Mouse (Mus musculus) cortical plate, adult 2 months (tissue): ENCODE measurements at regions not wholly inside any gene's neighbourhood (a gene's known extent, or its start where the extent isn't known, plus 50 kb on each side); places are given as distances from the start of the nearest gene placed in this dataset.

Experiments used
- CTCF ChIP-seq: fragments of 200-500 bp; IDR thresholded peaks from 2 replicates; pipeline ENCODE4 v1.5.1; 2011; ENCODE audit warnings: mild to moderate bottlenecking, control low read depth, low read length; ENCODE audit not compliant: insufficient read depth; ENCODE audit errors: extremely low read depth
- POLR2A ChIP-seq: fragments of 200-500 bp; IDR thresholded peaks from 2 replicates; pipeline ENCODE4 v1.6.1; 2011; ENCODE audit warnings: mild to moderate bottlenecking, low read length, control low read depth; ENCODE audit not compliant: insufficient read depth; ENCODE audit errors: extremely low read depth

DNA sequence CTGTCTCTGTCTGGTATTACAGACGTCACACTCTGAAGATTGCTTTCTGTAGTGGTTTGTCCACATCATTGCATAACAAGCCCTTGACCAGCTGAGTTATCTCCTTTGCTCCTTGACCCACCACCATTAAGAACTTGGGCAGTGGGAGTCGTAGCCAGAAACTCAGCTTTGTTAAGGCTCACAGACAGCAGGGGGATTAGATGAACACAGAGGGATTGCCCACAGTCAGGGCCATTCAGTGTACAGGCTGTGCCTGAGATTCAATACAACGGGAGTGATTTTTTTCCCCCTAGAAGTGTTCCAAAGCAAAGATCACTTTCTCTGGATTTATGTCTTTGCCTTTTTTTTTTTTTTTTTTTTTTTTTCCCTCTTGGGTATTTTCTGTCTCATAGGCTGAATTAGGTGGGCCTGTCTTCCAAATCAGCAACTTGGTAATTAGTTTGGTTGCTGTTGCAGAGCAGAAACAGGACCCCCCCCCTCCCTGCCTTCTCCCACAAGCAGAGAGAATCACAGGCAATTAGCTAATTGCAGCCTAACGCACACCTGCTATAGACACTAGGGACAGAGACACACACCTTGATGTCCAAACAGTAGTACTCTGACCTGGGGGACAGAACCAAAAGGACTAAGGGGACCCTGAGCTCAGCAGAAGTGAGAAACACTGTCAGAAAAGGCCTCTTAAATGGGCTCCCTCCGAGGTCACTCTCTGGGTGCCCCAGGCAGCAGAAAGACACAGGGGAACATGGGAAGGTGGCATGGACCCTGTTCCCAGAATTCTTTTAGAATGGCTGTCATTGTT, 340.4 kb upstream of the Dynlrb2 start:
- TF ChIP-seq CTCF (no peak), POLR2A (no peak)
